Mouse (Mus musculus): Measurements from ENCODE around the gene Chrm3.

DNA sequence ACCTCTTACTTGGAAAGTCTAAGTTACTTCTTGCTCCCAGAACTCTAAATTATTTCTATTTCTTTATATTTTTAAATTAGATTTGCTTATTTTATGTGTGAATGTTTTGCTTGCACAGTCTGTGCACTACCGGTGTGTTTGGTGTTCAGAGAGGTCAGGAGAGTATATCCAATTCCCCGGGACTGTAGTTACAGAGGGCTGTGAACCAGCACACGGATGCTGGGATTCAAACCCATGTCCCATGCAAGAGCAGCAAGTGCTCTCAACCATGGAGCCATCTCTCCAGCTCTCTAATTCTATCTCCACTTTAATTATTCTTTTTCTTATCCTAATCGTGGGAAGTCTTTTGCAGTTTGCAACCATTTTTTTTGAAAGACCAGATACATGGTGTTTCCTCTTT is 478.7 kb downstream of the Chrm3 start:
- no peak for TF ChIP-seq CTCF (IDR thresholded peaks at IDR 0.05; ENCODE audit: low read depth, low read length)
- no peak for TF ChIP-seq POLR2A (IDR thresholded peaks at IDR 0.05; ENCODE audit: insufficient read depth, low read length)
